Mouse (Mus musculus) layer of hippocampus, postnatal 36 days (tissue): Measurements from ENCODE around the gene Treh. TPM values are rescaled to one million over a fixed set of nuclear protein-coding genes. Genes with fewer than 3 reads are reported as not detected.

Experiments
- DNase-seq, 2 experiments: peaks; one replicate each; pipeline ENCODE4 v3.0.0; 2022
- total RNA-seq, 2 experiments: library from RNA; stranded (reverse); gene quantifications; 2 replicates each; pipeline ENCODE4 v1.2.3; 2021

Gene Treh
- total RNA-seq, 2 experiments from 2014 or later = not detected

DNA sequence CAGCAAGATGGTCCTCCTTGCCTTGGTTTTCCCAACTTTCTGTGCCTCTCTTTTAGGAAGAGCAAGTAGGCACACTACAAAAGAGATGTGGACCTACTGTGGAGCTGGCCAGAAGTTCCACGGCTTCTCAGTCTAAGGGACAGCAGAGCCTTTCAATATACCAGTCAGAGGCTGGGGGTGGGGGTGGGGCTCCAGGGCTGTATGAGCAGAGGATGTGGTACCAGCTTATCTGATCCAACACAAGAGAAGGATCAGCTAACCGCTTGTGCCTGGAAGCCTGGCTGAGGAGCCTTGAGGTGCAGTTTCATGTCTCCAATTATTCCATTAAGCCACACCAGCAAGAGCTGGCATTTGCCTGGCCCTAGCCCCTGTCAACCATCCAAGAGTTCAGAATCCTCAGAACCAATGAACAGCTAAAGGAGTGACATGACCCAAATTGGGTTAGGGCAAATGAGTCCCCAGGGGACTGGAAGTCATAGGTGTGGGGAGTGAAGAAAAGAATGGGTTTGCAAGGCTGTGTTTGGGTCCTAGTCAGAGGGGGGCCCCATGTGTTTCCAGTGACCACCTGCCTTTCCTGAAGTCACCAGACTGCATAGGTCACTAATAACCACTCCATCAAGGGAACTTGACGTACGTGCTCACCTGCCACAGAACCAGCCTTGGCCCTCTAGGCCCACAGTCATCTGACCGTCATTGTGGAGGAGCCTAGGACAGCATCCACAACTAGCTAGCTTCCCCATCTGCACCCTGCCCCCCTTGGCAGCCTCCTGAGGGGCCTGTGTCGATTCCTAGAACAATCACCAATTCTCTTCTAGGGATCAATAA, 44.2 kb downstream of the Treh start:
- DNase-seq = no peak

- DNase-seq = peak in 1 of 2 experiments; percentile 46
Observed at GRCm38 (mm10) chr9:44717822-44718242, 44.8 kb downstream of the Treh start.

DNA sequence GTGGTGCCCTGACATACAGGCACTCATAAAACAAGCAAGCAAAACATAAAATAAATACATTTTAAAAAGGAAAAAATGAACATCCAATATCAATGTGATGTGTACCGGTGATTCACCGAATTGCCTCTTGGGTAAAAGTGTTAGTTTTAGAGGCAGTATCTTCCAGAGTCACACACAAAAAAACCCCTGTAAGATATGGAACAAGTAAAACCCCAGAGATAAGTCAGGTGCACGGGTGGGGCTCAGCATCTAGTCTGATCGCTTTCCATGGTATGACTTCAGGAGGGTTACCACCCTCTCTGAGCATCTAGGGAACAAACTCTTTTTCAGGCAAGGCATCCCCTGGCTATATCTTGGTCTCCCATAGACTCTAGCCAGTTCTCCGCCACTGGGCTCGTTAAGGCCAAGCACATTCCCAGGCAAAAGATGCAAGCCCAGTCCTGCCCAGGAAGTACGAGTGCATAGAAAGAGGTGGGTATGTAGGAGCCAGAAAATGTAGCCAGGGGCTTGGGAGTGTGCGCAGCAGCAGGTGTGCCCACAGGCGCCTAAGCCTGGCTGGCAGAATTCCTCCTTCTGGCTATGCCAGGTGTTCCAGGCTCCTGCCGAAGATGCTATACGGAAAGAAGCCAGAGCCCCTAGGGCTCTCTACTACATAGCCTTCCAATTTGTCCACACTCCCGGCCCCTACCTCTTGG, 46.1 kb downstream of the Treh start:
- DNase-seq = no peak

GRCm38 (mm10) chr9:44719632-44720357, 46.8 kb downstream of the Treh start:
- no peak for DNase-seq

GRCm38 (mm10) chr9:44720358-44721153, 47.5 kb downstream of the Treh start:
- DNase-seq = no peak

DNA sequence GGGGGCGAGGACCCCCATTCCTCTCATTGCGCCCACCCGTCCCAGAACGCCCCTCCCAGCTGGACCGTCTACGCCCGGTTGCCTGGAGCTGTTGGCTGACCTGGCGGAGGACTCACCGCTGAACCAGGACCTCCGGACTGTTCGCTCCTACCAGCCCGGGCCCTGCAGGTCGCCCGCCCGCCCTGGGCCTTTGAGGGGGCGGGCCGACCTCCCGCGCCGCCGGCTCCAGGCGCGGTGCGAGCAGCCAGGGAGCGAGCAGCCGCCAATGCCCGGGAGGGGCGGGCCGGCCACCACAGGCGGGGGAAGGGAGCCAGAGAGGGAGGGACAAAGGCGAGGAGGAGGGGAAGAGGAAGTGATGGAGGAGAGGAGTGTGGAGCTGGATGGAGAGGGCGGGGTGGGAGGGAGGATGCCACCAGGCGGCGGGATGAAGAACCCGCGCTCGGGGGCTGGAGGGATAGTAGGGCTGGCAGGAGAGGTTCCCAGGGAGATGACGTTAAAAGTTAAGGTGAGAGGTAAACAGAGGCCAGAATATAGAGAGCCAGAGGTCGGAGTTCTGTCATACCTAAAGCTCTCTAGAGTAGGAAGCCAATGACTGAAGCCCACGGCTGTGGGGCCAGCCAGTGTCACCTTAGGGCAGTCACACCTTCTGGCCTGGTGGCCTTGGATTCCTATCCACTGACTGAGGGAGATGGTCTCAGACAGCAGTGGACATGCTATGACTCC, 48.3 kb downstream of the Treh start:
- DNase-seq = peak; percentile 86 to 87

- no peak for DNase-seq
Observed at GRCm38 (mm10) chr9:44721877-44722186, 48.8 kb downstream of the Treh start.

- DNase-seq = no peak
Observed at GRCm38 (mm10) chr9:44722575-44722974, 49.5 kb downstream of the Treh start.

DNA sequence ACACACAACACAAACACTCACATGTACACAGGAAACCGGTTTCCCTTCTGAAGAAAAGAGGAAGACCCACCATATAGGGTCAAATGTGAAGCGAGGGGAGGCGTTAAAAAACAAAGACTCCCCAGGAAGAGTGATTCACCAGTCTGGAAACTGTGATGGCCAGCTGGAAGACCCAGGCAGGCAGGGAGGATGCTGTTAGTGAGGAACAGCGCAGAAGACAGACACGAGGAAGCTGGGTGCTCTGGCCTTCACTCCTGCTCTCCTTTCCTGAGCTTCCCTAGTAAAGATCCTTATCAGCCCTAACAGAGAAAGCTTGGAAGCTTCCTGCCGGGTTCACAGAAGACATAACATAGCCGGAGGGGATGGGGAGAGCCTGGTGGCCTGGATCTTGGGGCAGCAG, 50.0 kb downstream of the Treh start:
- DNase-seq = no peak

GRCm38 (mm10) chr9:44723521-44724041, 50.5 kb downstream of the Treh start:
- DNase-seq = no peak

GRCm38 (mm10) chr9:44724223-44724622, 51.2 kb downstream of the Treh start:
- DNase-seq = no peak

DNA sequence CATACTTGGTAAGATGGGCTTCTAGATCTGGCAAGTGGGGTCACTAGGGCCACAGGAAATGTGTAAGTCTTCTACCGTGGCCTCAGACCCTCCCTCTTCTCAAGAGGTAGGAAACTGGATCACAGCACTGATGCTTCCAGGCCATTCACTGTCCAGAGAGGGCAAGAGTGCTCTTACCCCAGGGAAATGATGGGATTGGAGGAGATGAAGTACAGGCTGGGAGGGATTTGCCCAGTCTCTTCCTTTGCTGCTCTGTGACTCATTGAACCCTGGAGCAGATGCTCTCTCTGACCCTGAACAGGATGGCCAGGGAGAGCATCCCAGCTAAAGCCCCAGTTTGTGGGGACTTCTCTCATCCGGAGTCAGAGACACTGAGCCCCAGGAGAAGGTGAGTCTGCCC, 51.6 kb downstream of the Treh start:
- DNase-seq = no peak

DNA sequence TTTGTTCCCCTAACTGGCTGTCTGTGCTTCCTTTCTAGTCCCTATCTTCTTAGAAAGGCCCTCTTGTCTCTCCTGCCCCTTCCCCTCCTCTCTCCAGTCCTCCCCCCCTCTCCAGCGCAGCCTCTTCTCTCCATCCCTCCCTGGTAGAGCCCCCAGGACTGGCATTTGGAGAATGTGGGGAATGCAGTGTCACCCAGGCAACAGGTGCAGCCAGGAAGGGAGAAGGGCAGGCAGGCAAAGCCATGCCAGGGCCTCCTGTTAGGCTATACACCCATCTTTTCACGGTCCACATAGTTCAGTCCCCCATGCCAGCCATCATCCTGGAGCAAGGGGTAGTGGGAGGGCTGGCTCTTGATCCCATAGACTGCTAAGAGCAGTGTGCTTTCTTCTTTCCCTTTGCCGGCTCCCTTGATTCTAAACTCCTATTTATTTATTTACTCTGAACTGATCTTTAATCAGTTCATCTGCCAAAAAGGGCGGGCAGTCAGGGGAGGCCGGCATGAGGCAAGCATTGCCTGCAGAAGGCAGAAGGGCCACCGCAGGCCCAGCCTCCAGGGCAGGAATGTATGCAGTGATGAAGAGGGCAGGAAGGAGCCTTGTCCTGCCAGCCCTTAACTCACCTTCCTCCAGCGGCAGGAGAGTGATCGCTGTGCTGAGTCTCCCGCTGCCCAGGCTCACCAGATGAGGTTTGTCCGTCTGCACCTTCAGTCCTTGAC, 53.6 kb downstream of the Treh start:
- no peak for DNase-seq

- DNase-seq = no peak
Observed at GRCm38 (mm10) chr9:44727441-44727840, 54.4 kb downstream of the Treh start.

GRCm38 (mm10) chr9:44732130-44732549, 59.1 kb downstream of the Treh start:
- no peak for DNase-seq

- no peak for DNase-seq
Observed at GRCm38 (mm10) chr9:44732921-44733530, 60.0 kb downstream of the Treh start.

- peak; percentile 66 to 72 for DNase-seq
Observed at GRCm38 (mm10) chr9:44733671-44734523, 60.9 kb downstream of the Treh start.

DNA sequence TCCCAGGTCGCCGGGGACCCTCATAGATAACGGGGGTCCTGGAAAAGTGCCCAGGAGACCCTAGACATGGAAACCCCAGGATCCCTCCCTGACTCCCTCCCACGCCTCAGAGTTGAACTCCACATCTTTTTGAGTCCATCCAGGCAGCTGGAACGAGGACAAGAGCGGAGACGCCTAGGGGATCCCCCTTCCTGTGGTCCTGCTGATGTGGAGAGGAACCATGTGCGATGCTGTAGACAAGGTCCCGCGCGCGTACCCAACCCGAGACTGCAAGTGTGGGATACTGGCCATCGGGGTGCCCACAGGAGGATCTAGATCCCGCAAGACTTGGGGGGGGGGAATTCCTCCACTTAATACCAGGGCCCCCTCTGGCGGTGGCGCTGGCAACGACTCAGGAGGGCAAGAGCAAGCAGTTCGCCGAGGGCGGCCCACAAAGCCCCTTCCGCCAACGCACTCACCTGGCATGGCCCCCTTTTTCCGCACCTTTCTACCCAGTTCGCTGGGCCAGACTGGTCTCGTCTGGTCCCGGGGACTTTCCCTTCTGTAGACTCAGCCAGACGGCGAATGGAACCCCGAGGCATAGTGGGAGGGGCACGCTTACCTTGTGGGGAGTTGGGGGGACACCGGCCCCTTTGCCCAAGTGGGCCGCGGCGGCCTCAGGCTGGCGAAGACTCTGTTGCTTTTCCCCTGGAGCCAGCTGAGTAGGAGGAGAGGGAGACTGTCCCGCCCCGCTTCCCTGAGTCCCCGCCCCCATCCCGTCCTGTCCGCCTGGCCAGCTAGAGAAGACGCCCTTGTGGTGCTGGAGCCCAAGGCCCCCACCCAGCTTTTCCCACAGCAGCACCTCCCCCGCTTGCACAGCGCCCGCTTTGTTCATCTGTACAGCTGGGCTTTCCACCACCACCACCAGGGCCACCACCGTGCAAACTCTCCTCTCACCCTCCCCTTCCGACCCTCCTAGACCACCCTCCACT, 61.8 kb downstream of the Treh start, which contains the start of gene Phldb1:
TSS of gene Phldb1 (minus strand) at position 675 of the 971 bp plus-strand sequence.
- peak in 1 of 2 experiments; percentile 63 for DNase-seq
